Mouse (Mus musculus) layer of hippocampus, postnatal 36 days (tissue): Measurements from ENCODE around the gene Scaf1. TPM values are rescaled to one million over a fixed set of nuclear protein-coding genes. Genes with fewer than 3 reads are reported as not detected.

Experiments used
- DNase-seq, 2 experiments: peaks; one replicate each; pipeline ENCODE4 v3.0.0; 2022
- total RNA-seq, 2 experiments: library from RNA; stranded (reverse); gene quantifications; 2 replicates each; pipeline ENCODE4 v1.2.3; 2021

Scaf1 gene
- total RNA-seq, 2 experiments from 2014 or later = 149 to 155 TPM

DNA sequence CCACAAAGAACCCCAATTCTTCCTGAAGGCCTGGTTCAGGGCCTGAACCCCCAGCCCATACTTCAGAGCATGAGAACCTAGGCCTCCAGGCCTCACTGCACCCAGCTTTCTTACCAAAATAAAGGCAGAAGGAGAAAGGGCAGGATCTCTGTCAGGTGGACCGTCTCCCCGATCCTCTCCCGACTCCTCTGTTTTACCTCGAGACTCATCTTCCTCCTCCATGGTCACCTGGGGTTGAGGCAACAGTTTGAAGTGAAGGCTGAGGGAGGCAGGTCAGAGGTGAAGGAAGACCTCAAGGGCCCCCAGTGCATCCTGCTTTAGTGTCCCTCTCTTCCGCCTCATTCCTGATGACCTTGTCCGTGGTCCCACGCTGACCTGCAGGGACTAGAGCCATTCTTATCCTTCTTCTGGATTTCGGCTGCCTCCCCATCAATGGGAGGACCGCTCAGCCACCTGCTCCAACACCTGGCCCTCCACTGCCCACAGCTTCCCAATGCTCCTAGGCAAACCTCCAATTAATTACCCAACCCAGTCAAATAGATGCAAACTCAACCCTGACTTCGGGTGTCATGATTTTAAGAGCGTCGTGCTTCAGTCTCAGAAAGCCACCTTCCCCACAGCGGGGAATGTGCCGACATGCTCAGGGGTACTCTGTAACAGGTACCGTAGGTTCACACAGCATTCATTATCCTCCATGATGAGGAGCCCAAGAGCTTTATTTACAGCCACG lies 2.6 kb downstream of the Scaf1 start:
- no peak for DNase-seq

DNA sequence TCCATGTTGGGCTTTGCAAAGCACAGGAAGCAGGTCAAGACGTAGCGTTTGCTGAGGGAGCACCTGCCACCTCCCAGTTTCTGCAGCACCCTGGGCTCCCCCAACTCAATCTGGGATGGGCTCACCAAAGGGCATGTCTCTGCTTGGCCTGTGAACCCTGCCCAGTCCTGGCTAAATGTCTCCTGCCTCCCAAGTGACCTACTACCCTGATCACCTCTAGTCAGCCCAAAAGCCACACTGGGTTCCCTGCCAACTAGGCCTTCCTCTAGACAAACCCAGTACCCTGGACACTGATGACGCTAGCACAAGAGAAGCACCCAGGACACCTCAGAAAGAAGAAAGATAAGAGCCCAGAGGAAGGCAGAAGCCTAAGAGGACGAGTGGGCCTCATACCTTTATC lies 3.3 kb downstream of the Scaf1 start:
- no peak for DNase-seq

DNA sequence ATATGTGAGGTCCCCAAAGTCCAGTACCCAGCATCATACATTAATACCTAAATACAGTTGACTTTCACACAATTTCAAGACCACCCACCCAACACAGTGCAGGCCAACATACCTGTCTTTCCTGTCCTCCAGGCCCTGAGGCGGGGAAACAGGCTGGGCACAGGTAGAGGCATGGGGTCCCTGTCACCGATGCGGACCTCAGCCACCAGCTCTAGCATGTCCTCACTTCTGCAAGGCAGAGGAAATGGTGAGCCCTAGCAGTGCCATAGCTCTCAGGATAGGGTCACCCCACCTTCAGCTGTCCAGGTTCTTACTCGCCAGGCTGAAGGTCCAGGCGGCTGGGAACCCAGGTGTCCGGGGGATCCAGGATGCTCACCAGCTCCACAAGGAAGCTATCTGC lies 4.2 kb downstream of the Scaf1 start:
- DNase-seq = no peak

DNA sequence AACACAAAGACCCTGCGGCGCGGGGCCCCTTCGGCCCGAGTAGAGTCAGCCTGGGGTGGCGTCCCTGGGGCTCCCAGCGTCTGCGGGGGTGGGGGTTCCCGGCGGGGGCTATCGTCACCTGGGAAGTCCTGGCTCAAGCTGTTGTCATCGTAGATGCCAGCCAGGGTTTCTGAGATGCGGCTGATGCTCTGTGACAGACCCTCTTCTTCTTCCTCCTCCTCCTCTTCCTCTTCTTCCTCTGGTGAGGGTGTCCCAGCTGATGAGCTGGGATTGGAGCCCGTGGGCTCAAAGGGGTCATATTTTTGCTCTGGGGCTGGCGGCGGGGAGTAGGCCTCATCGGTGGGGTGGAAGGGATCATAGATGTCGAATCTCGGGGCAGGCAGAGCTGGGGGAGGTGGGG lies 7.8 kb downstream of the Scaf1 start:
- no peak for DNase-seq

DNA sequence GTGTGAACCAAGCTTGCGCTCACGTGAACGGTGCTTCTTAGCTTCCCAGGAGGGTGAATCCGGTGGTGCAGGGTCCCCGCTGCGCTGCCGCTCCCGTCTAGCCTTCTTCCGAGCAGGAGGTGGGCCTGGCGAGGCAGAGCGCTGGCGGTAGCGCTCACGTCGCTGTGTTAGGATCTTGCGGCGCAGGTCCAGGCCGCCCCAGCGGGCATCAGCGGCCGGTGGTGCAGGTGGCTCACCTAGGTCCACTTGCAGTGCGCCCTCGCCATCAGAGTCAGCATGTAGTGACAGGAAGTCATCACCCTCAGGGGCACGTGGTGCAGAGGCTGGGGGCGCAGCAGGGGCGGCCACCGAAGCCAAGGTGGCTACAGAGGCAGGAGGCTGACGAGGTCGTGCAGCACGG lies 8.3 kb downstream of the Scaf1 start:
- no peak for DNase-seq

DNA sequence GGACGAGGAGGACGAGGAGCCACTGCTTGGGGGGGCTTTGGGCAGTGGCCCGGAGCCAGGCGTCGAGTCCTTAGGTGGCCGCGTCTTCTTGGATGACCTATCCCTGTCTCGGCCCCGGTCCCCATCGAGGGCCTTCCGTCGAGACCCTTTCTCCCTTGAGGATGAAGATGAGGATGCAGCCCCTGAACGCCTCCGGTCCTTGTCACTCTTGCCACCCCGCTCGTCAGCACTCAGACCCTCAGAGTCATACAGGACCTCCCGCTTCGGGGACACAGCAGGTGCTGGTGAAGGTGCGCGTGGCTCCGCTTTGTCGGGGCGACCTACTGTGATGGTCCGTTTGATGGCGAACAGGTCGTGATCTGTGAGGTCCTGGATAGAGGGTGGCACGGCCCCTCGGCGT lies 9.0 kb downstream of the Scaf1 start:
- DNase-seq = no peak

DNA sequence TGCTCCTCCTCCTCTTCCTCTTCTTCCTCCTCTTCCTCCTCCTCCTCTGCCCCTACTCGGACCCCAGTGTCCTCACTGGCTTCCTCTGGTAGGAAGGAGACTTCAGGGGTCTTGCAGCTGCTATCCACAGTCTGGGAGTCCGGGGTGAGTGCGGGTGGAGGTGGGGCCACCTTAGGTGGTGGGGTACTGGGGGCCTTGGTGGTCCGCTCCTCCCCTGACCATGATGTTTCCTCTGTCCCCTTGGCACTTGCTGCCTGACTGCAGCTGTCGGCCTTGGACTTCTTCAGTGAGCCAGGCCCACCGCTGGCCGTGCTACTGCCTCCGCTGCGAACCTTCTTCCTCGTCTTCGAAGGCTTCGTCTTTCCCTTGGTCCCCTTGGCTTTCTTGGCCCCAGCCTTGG lies 9.7 kb downstream of the Scaf1 start:
- no peak for DNase-seq

DNA sequence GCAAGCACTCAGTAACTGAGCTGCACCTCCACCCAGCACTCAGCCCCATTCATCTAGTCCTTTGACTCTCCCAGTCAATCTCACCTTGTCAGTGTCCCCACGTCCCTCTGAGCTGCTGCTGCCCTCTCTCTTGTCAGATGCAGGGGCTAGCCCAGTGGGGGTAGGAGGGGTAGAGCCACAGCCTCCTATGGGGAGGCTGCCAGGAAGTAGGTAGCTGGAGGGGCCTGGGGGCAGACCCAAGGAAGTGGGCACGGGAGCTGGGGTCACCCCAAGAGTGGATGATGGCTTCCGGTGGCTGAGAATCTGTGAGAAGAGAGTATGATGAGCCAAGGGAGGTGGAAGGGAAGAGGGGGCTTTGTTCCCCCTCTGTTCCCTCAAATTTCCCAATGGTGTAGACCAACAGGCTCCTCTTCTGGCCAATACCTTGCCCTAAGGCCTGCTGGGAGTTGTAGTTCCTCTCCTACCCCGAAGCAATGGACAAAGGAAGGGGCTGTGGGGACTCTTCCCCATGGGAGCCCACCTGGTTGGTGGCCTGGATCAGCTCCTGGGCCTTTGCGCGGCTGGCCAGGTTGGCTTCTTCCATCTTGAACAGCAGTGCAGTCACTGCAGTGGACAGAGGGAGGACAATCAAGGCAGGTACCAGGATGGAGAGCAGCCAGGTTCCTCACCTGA lies 10.7 kb downstream of the Scaf1 start:
- DNase-seq = no peak

DNA sequence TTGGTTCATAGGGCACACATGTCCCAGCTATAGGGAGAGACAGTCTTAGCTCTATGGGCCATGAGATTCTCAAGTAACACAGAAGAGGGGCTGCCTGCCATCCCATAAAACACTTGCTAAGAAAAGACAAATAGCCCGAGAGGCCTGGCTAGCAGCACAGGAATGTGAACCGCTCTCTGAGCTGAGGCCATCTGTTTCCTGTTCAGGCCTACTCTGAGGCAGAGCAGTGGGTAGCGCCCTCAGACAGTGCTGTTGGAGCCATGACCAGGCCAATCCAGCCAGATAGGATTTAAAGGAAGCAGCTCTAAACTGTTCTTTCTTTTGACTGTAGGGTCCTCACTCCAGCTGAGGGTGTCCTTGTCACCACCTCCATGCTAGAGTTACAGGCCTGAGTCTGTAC lies 11.6 kb downstream of the Scaf1 start:
- no peak for DNase-seq

DNA sequence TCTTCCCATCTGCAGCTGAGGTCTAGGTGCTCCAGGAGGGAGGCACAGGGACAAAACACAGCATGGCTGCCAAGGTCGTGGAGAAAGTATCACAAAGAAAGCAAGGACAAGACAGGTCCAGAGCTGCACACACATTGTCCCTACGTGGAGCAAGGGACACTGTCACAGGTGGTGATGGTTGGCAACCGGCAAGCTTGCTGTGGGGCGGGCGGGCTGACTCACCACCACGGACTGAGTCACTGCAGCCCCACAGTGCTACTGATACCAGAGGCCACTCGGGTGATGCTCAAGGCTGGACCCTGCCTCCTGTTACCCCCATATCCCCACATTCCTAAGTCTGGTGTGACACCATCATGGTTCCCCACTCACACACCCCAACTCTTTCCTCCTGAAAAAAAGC lies 13.7 kb downstream of the Scaf1 start:
- DNase-seq = no peak

DNA sequence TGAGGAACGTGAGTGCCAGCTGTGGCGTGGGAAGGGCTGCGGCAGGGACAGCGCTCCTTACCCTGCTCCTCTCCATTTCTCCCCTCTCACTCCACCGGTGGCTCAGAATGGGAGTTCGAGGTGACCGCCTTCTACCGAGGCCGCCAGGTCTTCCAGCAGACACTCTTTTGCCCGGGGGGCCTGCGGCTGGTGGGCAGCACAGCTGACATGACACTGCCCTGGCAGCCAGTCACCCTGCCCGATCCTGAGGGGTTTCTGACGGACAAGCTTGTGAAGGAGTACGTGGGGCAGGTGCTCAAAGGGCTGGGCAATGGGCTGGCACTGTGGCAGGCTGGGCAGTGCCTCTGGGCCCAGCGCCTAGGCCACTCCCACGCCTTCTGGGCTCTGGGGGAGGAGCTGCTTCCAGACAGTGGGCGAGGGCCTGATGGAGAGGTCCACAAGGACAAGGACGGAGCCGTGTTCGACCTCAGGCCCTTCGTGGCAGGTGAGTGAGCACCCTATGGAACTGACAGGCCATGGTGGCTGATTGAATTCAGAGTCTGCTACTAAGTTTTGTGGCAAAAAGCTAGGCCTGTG lies 15.5 kb downstream of the Scaf1 start:
- no peak for DNase-seq

DNA sequence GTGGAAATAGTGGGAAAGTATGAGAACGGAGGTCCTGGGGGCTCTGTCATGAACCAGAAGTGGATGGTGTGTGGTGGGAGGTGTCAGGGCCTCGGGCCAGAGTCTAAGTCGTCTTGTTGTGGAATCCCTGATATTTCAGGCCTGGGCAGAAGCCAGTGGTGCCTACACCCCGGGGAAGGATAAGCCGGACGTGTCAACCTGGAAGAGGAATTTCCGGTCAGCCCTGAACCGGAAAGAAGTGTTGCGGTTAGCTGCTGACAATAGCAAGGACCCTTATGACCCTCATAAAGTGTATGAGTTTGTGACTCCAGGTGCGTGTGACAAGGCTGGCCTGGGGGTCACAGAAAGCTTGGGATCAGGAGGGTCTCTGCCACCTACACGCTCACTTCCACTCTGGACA lies 16.4 kb downstream of the Scaf1 start:
- DNase-seq = no peak

DNA sequence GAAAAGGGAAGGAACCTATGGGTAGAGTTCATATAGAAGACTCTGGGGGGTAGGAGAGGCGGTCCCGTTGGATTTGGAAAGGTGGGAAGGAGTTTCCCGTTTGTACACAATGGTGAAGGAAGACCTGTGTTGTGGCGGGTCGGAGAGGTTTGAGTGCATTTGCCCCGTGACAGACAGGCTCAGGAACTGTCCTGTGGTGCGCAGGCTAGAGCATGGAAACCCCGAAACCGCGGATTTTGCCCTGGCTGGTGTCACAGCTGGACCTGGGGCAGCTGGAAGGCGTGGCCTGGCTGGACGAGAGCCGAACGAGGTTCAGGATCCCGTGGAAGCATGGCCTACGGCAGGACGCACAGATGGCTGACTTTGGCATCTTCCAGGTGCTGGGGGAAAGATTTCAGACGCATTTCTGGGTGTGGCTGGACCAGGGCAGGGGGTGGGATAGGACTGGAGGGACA lies 17.6 kb downstream of the Scaf1 start, which contains the start of gene Bcl2l12:
Bcl2l12 (minus strand) TSS at position 212 of the 455 bp plus-strand sequence.
- no peak for DNase-seq

DNA sequence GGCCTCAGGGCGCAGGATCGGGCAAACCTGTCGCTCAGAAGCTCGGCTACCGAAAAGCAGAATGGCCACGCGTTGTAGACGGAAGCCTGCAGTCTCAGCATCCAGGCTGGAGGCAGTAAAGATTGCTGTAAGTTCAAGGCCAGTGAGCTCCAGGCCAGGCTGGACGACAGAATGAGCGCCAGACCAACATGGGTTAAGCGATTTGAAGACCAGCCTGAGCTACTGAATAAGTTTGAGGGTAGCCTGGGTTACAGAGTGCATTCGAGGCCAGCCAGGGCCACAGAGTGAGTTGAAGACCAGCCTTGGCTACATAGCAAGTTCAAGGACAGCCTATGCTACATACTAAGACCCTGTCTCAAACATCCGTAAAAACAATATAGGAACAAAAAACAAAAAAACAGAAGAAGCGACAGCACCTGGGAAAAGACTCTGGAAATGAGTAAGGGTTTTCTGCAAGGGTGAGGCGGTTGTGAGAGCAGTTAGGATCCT lies 18.2 kb downstream of the Scaf1 start:
- DNase-seq = no peak

DNA sequence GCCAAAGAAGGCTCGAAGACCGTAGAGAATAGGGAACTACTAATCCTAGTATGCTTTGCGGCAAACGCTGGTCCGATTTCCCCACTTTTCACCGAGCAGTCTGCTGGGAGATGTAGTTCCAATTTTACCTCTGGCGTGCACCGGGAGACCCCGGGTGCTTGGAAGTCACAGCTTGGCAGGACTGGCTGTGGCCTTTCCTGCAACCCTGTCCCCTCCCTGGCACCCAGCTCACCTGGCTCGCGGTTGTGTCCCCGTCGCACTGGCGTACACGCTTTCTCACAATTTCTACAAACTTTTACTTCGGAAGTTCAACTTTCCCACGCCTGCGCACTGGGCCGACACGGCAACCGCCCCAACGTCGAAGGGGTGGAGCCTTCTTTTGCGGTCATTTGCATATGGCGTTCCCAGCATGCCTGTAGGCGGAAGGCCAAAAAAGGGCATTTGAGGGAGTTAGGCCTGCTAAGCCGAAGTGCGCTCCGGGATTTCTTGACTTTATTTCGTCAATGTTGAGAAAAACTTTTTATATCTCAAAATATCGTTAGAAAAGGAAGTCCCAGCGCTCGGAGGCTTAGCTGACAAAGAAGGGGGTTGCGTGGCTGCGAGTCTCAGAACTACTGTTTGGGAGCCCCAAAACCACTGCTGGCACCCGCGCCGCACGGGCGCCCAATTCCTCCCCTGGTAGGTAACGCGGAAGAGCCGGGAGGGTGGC lies 18.8 kb downstream of the Scaf1 start, which contains the start of gene Irf3:
Irf3 (plus strand) TSS at position 418 of the 709 bp plus-strand sequence.
- peak; percentile 95 to 97 for DNase-seq

DNA sequence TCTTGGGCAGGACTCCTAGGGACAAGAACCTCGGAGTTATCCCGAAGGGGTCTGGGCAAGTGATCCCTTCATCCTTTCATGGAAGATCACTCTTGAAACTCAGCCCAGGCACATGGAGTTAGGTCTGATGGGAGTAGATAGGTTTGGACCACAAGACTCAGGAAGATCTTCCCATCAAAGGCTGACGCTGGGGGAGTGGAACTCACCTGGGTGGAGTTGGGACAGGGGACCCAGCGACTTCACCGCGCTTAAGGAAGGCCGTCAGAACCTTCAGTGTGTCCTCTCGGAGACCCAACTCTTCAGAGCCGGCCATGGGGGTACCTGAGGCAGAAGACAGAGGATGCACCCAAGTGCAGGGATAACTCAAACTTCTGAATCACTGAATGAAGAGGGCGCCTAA lies 19.5 kb downstream of the Scaf1 start:
- DNase-seq = no peak

DNA sequence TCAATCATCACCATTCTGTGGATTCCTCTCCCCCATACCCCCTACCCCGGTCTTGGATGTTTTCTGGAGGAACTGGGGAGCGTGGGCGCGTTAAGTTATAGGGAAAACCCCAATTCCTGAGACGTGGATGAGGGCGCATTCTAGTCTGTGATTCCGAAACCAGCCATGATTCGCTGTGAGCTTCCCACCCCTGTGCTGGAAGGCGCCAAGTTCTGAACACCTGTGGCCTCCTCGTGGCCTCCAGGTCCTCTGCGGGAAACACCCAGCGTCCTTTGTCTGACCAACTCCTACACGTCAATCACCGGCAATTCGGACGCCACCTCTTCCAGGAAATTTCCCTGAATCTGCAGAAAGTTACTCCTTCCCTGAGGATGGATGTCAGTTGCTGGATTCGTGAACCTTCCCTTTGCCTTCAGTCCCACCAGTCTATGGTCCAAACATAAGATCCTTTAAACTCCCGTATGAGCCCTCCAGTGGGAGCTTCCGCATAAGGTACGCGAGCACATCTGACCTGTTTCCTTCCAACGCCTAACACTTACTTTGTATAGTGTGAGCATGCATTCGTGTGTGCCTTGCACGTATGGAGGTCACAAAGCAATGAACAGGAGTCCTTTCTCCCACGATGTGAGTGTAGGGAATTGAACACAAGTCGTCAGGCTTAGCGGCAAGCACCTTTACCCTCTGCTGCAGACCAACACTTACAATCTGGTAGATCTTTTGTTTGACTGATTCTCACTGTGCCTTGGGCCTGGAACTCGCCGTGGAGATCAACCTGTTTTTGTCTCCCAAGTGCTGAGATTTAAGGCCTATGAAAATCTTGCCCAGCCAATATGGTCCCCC lies 29.1 kb downstream of the Scaf1 start:
- no peak for DNase-seq

DNA sequence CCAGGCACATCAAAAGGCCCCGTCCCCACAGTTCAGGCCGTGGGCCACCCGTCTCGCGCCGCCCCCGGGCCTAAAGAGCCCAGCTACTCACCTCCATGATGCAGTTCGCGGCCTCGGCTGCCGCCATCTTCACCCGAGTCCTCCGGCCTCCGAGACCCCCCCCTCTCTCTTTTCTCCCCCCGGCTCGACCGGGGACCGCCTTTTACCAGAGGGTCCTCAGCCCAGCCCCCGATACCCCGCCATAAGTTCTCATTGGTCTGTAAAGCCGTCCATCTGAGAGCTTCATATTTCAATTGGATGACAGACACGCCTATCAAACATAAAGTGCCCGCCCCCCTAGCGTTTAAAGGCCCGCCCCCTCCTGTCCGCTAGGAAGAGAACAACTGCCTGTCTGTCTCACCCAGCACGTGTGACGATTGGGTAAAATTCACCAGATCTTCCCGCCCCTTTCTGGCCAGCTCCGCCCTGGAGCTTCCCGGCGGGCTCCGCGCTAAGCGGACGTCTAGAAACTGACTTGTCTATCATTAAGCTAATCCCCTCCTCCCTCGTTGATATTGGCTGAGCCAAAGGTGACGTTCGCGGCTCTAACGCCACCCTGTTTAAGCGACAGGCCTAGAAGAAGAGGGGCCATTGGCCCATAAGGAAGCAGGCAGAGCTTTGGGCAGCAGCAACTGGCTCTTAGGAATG lies 29.8 kb downstream of the Scaf1 start, which contains the start of gene Prmt1:
Prmt1 (minus strand) TSS at position 377 of the 687 bp plus-strand sequence.
- peak; percentile 98 to 99 for DNase-seq

DNA sequence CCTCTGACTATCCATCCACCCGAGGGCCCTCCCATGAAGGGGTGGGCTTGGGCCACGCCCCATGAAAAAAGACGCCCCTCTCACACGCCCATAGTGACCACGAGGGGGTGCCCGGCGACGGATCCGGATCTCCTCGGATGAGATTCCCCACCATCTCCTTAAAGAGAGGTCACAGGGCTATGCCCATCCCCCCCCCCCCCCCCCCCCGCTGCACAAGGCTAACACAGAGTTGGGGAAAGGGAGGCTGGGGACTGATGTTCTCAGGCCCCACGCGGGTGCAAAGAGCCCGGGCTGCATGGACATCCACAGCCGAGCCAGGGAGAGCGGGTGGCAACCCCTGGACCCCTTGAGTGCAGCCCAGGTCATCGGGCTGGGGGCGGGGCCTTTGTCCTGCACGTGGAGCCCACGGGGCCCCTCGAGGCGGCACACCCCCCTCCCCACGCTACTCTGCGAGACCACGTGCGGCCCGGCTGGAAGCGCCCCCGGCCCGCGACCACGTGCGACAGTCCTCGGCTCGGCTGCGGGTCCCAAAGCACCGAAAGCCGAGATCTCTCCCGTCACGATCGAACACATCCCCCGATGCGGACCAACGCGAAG lies 30.5 kb downstream of the Scaf1 start:
- DNase-seq = peak; percentile 42 to 51

DNA sequence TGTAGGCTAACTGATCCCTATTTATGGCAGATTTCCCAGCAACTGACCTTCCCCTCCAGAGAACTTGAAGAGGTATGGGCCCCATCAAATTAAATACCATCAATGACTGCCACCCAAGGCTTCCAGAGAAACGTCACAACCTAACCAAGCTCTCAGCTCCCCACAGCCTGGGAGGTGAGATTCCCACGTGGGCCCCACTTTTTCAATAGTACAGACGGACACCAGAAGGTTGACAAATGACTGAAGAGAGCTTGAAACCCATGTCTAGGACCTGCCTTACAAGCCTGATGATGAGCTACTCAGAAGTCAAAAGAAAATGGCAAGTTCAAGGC lies 31.4 kb downstream of the Scaf1 start:
- no peak for DNase-seq
